In the genomic region with DNA sequence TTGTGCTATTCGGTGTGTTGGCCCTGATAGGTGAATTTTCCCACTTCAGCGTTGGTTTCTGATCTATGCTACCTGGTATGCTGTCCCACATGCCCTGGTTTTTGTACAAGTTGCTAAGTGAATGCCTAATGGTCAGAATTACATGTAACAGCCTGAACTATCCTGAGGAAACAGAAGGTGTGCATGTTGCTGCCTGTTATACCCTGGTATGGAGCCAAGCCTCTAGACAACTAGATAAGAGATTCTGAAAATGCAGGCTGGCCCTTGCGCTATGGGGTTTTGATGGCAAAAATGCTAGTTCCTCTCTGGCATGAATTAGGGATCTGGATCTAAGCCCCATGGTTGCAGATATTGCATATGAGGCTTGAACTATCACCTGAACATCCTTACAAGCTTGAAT, we compare ENCODE assay signal across 46 mouse cellular contexts. TPM values are rescaled to one million over a fixed set of nuclear protein-coding genes. Genes with fewer than 3 reads are reported as not detected.
"Had no signal": no experiment of that assay in that cellular context is flagged by ENCODE, and none has a peak within 500 bp of the region (broad histone marks: within the 10 kb centered on the region; RNA-seq: fewer than 3 reads in every experiment).

No protein-coding gene starts in this region.

- H3K36me3 ChIP-seq: limb, embryonic 10.5 days; limb, embryonic 12.5 days; limb, embryonic 13.5 days; limb, embryonic 15.5 days; liver, embryonic 12.5 days; liver, embryonic 13.5 days; liver, embryonic 15.5 days; lung, embryonic 15.5 days; midbrain, embryonic 10.5 days; midbrain, embryonic 12.5 days; midbrain, embryonic 13.5 days; midbrain, embryonic 15.5 days had no signal

- H3K9ac ChIP-seq: limb, embryonic 12.5 days; limb, embryonic 13.5 days; limb, embryonic 15.5 days; liver, embryonic 12.5 days; liver, embryonic 13.5 days; liver, embryonic 14.5 days; liver, embryonic 15.5 days; liver, postnatal 0 days; lung, embryonic 14.5 days; lung, embryonic 15.5 days; midbrain, embryonic 12.5 days; midbrain, embryonic 13.5 days; midbrain, embryonic 15.5 days had no signal

- H3K27ac ChIP-seq: left cerebral cortex, adult 2 months; limb, embryonic 10.5 days; limb, embryonic 12.5 days; limb, embryonic 13.5 days; limb, embryonic 15.5 days; liver, embryonic 12.5 days; liver, embryonic 13.5 days; liver, embryonic 14.5 days; liver, embryonic 15.5 days; lung, embryonic 15.5 days; macrophage; midbrain, embryonic 10.5 days; midbrain, embryonic 12.5 days; midbrain, embryonic 13.5 days; midbrain, embryonic 15.5 days had no signal

- H3K27me3 ChIP-seq: limb, embryonic 12.5 days; limb, embryonic 13.5 days; limb, embryonic 15.5 days; liver, embryonic 13.5 days; liver, embryonic 15.5 days; lung, embryonic 15.5 days; megakaryocyte, embryonic 14.5 days; midbrain, embryonic 12.5 days; midbrain, embryonic 15.5 days had no signal

- DNase-seq: left cerebral cortex, postnatal 4 days; liver; liver, embryonic 13.5 days; liver, postnatal 0 days; lung, adult 18-20 months; lung, adult 2 months; lung, embryonic 14.5 days; lung, postnatal 10 days; lung, postnatal 14 days; lung, postnatal 36 days; lung, postnatal 4 days; midbrain, embryonic 14.5 days had no signal

- H3K4me1 ChIP-seq: limb, embryonic 10.5 days; limb, embryonic 12.5 days; limb, embryonic 13.5 days; limb, embryonic 15.5 days; liver, embryonic 12.5 days; liver, embryonic 13.5 days; liver, embryonic 15.5 days; midbrain, embryonic 10.5 days; midbrain, embryonic 12.5 days; midbrain, embryonic 13.5 days; midbrain, embryonic 15.5 days had no signal

- H3K4me2 ChIP-seq: limb, embryonic 12.5 days; limb, embryonic 13.5 days; limb, embryonic 15.5 days; liver, embryonic 11.5 days; liver, embryonic 12.5 days; liver, embryonic 13.5 days; liver, embryonic 15.5 days; lung, embryonic 14.5 days; lung, embryonic 15.5 days; midbrain, embryonic 11.5 days; midbrain, embryonic 12.5 days; midbrain, embryonic 13.5 days; midbrain, embryonic 15.5 days had no signal

- H3K4me3 ChIP-seq: left cerebral cortex, adult 2 months; limb, embryonic 10.5 days; limb, embryonic 12.5 days; limb, embryonic 13.5 days; limb, embryonic 15.5 days; liver, embryonic 12.5 days; liver, embryonic 13.5 days; liver, embryonic 15.5 days; lung, embryonic 15.5 days; megakaryocyte, embryonic 14.5 days; midbrain, embryonic 10.5 days; midbrain, embryonic 12.5 days; midbrain, embryonic 13.5 days; midbrain, embryonic 15.5 days; myocyte had no signal

- ATAC-seq: liver, embryonic 12.5 days; liver, postnatal 0 days; midbrain, embryonic 13.5 days; midbrain, embryonic 15.5 days; midbrain, embryonic 16.5 days had no signal

- H3K9me3 ChIP-seq: limb, embryonic 10.5 days; limb, embryonic 12.5 days; limb, embryonic 13.5 days; limb, embryonic 15.5 days; liver, embryonic 12.5 days; liver, embryonic 13.5 days; liver, embryonic 15.5 days; lung, embryonic 15.5 days; megakaryocyte, embryonic 14.5 days; midbrain, embryonic 10.5 days; midbrain, embryonic 12.5 days; midbrain, embryonic 13.5 days; midbrain, embryonic 15.5 days had no signal

RNA-seq across cellular contexts. Expression of gene Prdx6b, which starts 15.4 kb away (rescaled TPM):
- total RNA-seq: left cerebral cortex, adult 18-20 months; left cerebral cortex, adult 2 months; left cerebral cortex, adult 8-10 months; left cerebral cortex, postnatal 10 days; left cerebral cortex, postnatal 14 days; left cerebral cortex, postnatal 25 days; left cerebral cortex, postnatal 36 days; left cerebral cortex, postnatal 4 days; liver, adult 2 months; megakaryocyte, adult 5-6 weeks; midbrain, postnatal 0 days; monocyte, adult 5-6 weeks had no signal
- polyA plus RNA-seq: limb, embryonic 10.5 days; limb, embryonic 11.5 days; limb, embryonic 12.5 days; limb, embryonic 13.5 days; limb, embryonic 14.5 days; limb, embryonic 15.5 days; liver, adult 2 months; liver, embryonic 11.5 days; liver, embryonic 12.5 days; liver, embryonic 13.5 days; liver, embryonic 14.5 days; liver, embryonic 15.5 days; liver, embryonic 16.5 days; liver, postnatal 0 days; lung, adult 2 months; lung, embryonic 14.5 days; lung, embryonic 15.5 days; lung, embryonic 16.5 days; macrophage; midbrain, embryonic 10.5 days; midbrain, embryonic 11.5 days; midbrain, embryonic 12.5 days; midbrain, embryonic 13.5 days; midbrain, embryonic 14.5 days; midbrain, embryonic 15.5 days; midbrain, embryonic 16.5 days; midbrain, postnatal 0 days; myocyte; neural tube, embryonic 11.5 days had no signal
